Mouse (Mus musculus) forebrain, embryonic 15.5 days (tissue): ENCODE results near the gene Qrfp. TPM values are rescaled to one million over a fixed set of nuclear protein-coding genes. Genes with fewer than 3 reads are reported as not detected.

Experiments
- ATAC-seq: fragments of 200-750 bp; cut with Nextera tagmentation; replicated peaks from 2 replicates; pipeline ENCODE4 v1.8.0; 2017; ENCODE audit warnings: mild to moderate bottlenecking, moderate TSS enrichment, moderate library complexity
- H3K27ac ChIP-seq: fragments of 300-500 bp; sonication (generic); replicated peaks from 2 replicates; pipeline ENCODE4 v1.5.1; 2015; ENCODE audit warnings: mild to moderate bottlenecking, inconsistent platforms
- H3K27me3 ChIP-seq: fragments of 300-500 bp; sonication (generic); 2 replicates; pipeline ENCODE4 v1.6.1; 2015; ENCODE audit warnings: inconsistent platforms
- H3K36me3 ChIP-seq: fragments of 300-500 bp; sonication (generic); 2 replicates; pipeline ENCODE4 v1.6.1; 2015; ENCODE audit warnings: mild to moderate bottlenecking, inconsistent platforms
- H3K4me1 ChIP-seq: fragments of 300-500 bp; sonication (generic); 2 replicates; pipeline ENCODE4 v1.6.1; 2015; ENCODE audit warnings: inconsistent platforms
- H3K4me2 ChIP-seq: fragments of 300-500 bp; sonication (generic); replicated peaks from 2 replicates; pipeline ENCODE4 v1.6.1; 2015; ENCODE audit warnings: mild to moderate bottlenecking, inconsistent platforms
- H3K4me3 ChIP-seq: fragments of 300-500 bp; sonication (generic); 2 replicates; pipeline ENCODE4 v1.5.1; 2015; ENCODE audit warnings: mild to moderate bottlenecking, inconsistent platforms
- H3K9ac ChIP-seq: fragments of 300-500 bp; sonication (generic); replicated peaks from 2 replicates; pipeline ENCODE4 v1.6.1; 2015; ENCODE audit warnings: mild to moderate bottlenecking, inconsistent platforms
- H3K9me3 ChIP-seq: fragments of 300-500 bp; sonication (generic); 2 replicates; pipeline ENCODE4 v1.6.1; 2016; ENCODE audit warnings: inconsistent platforms
- WGBS: fragments of 180-500 bp; shearing (Covaris S2); methylation state at CpG from one replicate; pipeline ENCODE4 v1.1.7; 2015; ENCODE audit warnings: mixed read lengths; 5-methylcytosine and 5-hydroxymethylcytosine counted together
- polyA plus RNA-seq: library from polyadenylated mRNA; unstranded; fragments of >200 nt; fragmentation: Nextera tagmentation; extraction: Ambion mirVana; gene quantifications from 2 replicates; pipeline ENCODE4 v1.2.1, GENCODE M21; 2015

Qrfp gene
- polyA plus RNA-seq, 1 experiment from 2014 or later: 0.20 TPM

- WGBS: 7% methylated on average over 2 of the region's 2 CpGs
- no peak overlapping the region for H3K9ac ChIP-seq
- 0 out of 2 replicates have a peak overlapping the region, but pooled peaks have one; percentile 6 for H3K27ac ChIP-seq
- H3K4me2 ChIP-seq: 0 out of 2 replicates have a peak overlapping the region, but pooled peaks have one; percentile 8
- no peaks in the 10 kb centered on the region for H3K36me3 ChIP-seq
- no peaks in the 10 kb centered on the region for H3K9me3 ChIP-seq
- no peak overlapping the region for H3K4me3 ChIP-seq
- no peak for ATAC-seq
- peaks cover 51% of the 10 kb centered on the region for H3K4me1 ChIP-seq
- H3K27me3 ChIP-seq: no peaks in the 10 kb centered on the region
These were observed 47.5 kb downstream of the Qrfp start for GRCm38 (mm10) chr2:31762853-31763252.

- no peak for ATAC-seq
- no peak overlapping the region for H3K9ac ChIP-seq
- H3K4me1 ChIP-seq: peaks cover 55% of the 10 kb centered on the region
- peak overlapping the region; percentile 83 for H3K4me2 ChIP-seq
- H3K36me3 ChIP-seq: no peaks in the 10 kb centered on the region
- no peaks in the 10 kb centered on the region for H3K27me3 ChIP-seq
- WGBS: 7% methylated on average over 3 of the region's 3 CpGs
- H3K4me3 ChIP-seq: peak overlapping the region; percentile 69; the same call in 1 of the 2 replicates
- no peaks in the 10 kb centered on the region for H3K9me3 ChIP-seq
- H3K27ac ChIP-seq: no peak overlapping the region
These were observed 48.2 kb downstream of the Qrfp start for GRCm38 (mm10) chr2:31762155-31762554.

DNA sequence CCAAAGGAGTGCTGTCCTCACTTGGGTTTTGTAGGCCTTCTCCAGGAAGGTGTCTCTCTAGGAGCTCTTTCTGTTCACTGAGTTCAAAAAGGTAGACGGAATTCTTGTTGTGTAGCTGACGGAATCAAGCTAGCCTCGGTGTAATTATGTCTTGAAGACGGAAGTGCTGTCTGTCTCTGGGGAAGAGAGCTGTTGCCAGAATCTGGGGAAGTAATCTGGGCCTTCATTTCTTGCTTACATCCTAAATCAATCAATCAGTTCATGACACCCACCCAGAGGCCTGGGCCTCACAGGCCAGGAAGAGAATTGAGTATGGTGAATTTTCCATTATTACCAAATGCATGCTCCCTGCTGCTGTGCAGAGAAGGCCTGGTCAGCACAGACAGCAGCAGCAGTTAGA is 48.8 kb downstream of the Qrfp start:
- peaks cover 55% of the 10 kb centered on the region for H3K4me1 ChIP-seq
- H3K27ac ChIP-seq: no peak overlapping the region
- H3K36me3 ChIP-seq: no peaks in the 10 kb centered on the region
- no peaks in the 10 kb centered on the region for H3K27me3 ChIP-seq
- peak overlapping the region; percentile 78 for H3K9ac ChIP-seq
- WGBS: 5% methylated on average over 4 of the region's 4 CpGs
- ATAC-seq: no peak
- peak overlapping the region; percentile 83 for H3K4me2 ChIP-seq
- no peaks in the 10 kb centered on the region for H3K9me3 ChIP-seq
- peak overlapping the region; percentile 69 for H3K4me3 ChIP-seq

DNA sequence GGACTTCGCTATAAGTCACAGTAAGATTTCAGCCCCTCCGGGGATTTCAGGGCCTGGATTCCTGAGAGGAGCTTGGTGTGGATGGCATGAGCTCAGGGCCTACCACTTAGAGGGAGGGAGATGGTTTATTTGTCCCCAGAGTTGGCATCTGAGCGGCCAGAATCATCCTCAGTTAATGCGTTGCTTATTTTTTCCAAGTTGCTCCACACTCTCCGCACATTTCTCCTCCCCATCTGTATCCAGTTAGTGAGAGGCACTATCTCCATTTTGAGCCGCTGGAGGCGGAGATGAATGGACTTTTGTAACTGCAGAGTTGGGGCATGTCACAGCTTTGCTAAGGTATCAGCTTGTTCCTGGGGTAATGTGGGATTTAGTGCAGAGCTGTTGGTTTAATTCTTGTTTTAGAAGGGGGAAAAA is 49.3 kb downstream of the Qrfp start:
- ATAC-seq: no peak
- Histone ChIP-seq H3K9me3 (no peaks in the 10 kb centered on the region), H3K4me2 (peak overlapping the region; percentile 83), H3K4me3 (peak overlapping the region; percentile 69), H3K27me3 (no peaks in the 10 kb centered on the region), H3K36me3 (no peaks in the 10 kb centered on the region), H3K27ac (no peak overlapping the region), H3K9ac (peak overlapping the region; percentile 78), H3K4me1 (peaks cover 55% of the 10 kb centered on the region)
- WGBS: 5% methylated on average over 7 of the region's 7 CpGs

- no peaks in the 10 kb centered on the region for H3K36me3 ChIP-seq
- 0% methylated on average over 1 of the region's 1 CpGs for WGBS
- H3K4me3 ChIP-seq: peak overlapping the region; percentile 69
- H3K9ac ChIP-seq: peak overlapping the region; percentile 78
- 0 out of 2 replicates have a peak, but pooled peaks have one; percentile 33 for ATAC-seq
- H3K27ac ChIP-seq: peak overlapping the region; percentile 63; the same call in 1 of the 2 replicates
- peaks cover 55% of the 10 kb centered on the region for H3K4me1 ChIP-seq
- no peaks in the 10 kb centered on the region for H3K27me3 ChIP-seq
- peak overlapping the region; percentile 83 for H3K4me2 ChIP-seq
- H3K9me3 ChIP-seq: no peaks in the 10 kb centered on the region
These were observed 49.9 kb downstream of the Qrfp start for GRCm38 (mm10) chr2:31760486-31760885.

DNA sequence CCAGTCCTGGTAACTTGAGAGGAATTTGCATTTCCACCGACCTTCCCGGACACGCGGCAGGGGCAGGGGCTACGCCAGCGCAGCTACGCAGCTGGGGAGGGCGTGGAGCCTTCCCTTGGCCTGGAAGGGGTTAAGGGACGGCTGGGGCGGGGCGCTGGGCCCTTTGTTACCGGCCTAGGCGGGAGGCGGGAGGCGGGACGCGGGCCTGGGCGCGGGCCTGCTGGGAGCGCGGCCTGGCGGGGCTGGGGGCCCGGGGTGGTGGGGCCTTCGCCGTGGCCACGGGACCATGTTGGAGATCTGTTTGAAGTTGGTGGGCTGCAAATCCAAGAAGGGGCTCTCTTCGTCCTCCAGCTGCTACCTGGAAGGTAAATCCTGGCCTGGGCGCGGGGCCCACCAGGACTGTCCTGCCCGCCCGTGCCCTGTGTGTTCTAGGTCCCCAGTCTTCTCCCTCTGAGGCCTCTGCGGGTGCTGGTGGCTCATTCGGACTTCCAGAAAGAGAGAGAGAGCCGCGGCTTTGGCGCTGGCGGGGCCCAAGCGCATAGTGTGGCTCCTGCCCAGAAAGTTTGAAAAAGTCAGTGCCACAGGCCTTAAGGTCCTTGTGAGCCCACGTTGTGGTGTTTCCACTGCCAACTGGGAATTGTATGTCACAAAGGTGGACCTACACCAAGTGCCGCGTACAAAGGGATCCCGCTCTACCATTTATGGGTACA is 50.5 kb downstream of the Qrfp start:
- Histone ChIP-seq H3K36me3 (no peaks in the 10 kb centered on the region), H3K4me1 (peaks cover 55% of the 10 kb centered on the region), H3K4me3 (peak overlapping the region; percentile 69), H3K9me3 (no peaks in the 10 kb centered on the region), H3K9ac (peak overlapping the region; percentile 78), H3K4me2 (peak overlapping the region; percentile 83), H3K27ac (peak overlapping the region; percentile 63), H3K27me3 (no peaks in the 10 kb centered on the region)
- 1% methylated on average over 35 of the region's 42 CpGs for WGBS
- ATAC-seq: peak; percentile 89

- no peak for ATAC-seq
- Histone ChIP-seq H3K4me3 (no peak overlapping the region), H3K4me2 (peak overlapping the region; percentile 83), H3K27me3 (no peaks in the 10 kb centered on the region), H3K9ac (no peak overlapping the region), H3K4me1 (peaks cover 55% of the 10 kb centered on the region), H3K36me3 (no peaks in the 10 kb centered on the region), H3K9me3 (peaks cover 2% of the 10 kb centered on the region; the same call in 1 of the 2 replicates), H3K27ac (no peak overlapping the region)
- 85% methylated on average over 5 of the region's 5 CpGs for WGBS
These were observed 51.4 kb downstream of the Qrfp start for GRCm38 (mm10) chr2:31758966-31759365.

GRCm38 (mm10) chr2:31757472-31757871 is 52.9 kb downstream of the Qrfp start:
- ATAC-seq: no peak
- Histone ChIP-seq H3K9me3 (peaks cover 7% of the 10 kb centered on the region; the same call in 1 of the 2 replicates), H3K4me3 (no peak overlapping the region), H3K4me2 (no peak overlapping the region), H3K4me1 (peaks cover 44% of the 10 kb centered on the region), H3K36me3 (no peaks in the 10 kb centered on the region), H3K27me3 (no peaks in the 10 kb centered on the region), H3K9ac (no peak overlapping the region), H3K27ac (no peak overlapping the region)

Other genes with a start within 250 kb of the Qrfp start
- 57.5 and 63.0 TPM in 2 replicates for gene Fubp3, start 237.9 kb downstream of the Qrfp start, polyA plus RNA-seq
- gene Prdm12, start 170.5 kb downstream of the Qrfp start, polyA plus RNA-seq: 2.9 and 4.1 TPM in 2 replicates
- gene Exosc2, start 139.9 kb downstream of the Qrfp start, polyA plus RNA-seq: 41.6 and 44.2 TPM in 2 replicates
- gene Abl1, start 122.2 kb downstream of the Qrfp start, polyA plus RNA-seq: 23.6 and 23.7 TPM in 2 replicates
- 3.2 TPM in 2 replicates for gene Fibcd1, start 35.4 kb upstream of the Qrfp start, polyA plus RNA-seq
- gene Lamc3, start 76.7 kb upstream of the Qrfp start, polyA plus RNA-seq: 2.9 TPM in 2 replicates
- gene Aif1l, start 139.6 kb upstream of the Qrfp start, polyA plus RNA-seq: 46.8 and 52.2 TPM in 2 replicates
- gene Nup214, start 163.9 kb upstream of the Qrfp start, polyA plus RNA-seq: 72.9 and 77.6 TPM in 2 replicates